Mouse (Mus musculus): ENCODE measurements around the gene Pkp2.
"Not testable (repeated sequence)": the region's sequence is repeated elsewhere in the genome, so short reads cannot be mapped to it uniquely, and the experiment has no call there.

The Pkp2 gene

GRCm38 (mm10) chr16:16213079-16213760 lies at the start of gene Pkp2:
Gene Pkp2, plus strand, starts transcription at chr16:16213318.
- DNase-seq, result peak; percentile 88

GRCm38 (mm10) chr16:16197374-16197773 lies 15.7 kb upstream of the Pkp2 start:
- no peak for DNase-seq

GRCm38 (mm10) chr16:16201991-16202390 lies 11.1 kb upstream of the Pkp2 start:
- DNase-seq, result not testable (repeated sequence)

- DNase-seq, result no peak
Observed at GRCm38 (mm10) chr16:16204648-16205047, 8.5 kb upstream of the Pkp2 start.

GRCm38 (mm10) chr16:16212723-16213078 lies 417 bp upstream of the Pkp2 start:
- no peak for DNase-seq

- peak; percentile 45 for DNase-seq
Observed at GRCm38 (mm10) chr16:16213761-16214305, 715 bp downstream of the Pkp2 start.

- DNase-seq, result no peak
Observed at GRCm38 (mm10) chr16:16215645-16216387, 2.7 kb downstream of the Pkp2 start.

GRCm38 (mm10) chr16:16216934-16217333 lies 3.8 kb downstream of the Pkp2 start:
- DNase-seq, result no peak

GRCm38 (mm10) chr16:16219835-16220234 lies 6.7 kb downstream of the Pkp2 start:
- DNase-seq, result no peak

GRCm38 (mm10) chr16:16222651-16223050 lies 9.5 kb downstream of the Pkp2 start:
- no peak for DNase-seq

- peak; percentile 62 for DNase-seq
Observed at GRCm38 (mm10) chr16:16224506-16224924, 11.4 kb downstream of the Pkp2 start.

GRCm38 (mm10) chr16:16225828-16226227 lies 12.7 kb downstream of the Pkp2 start:
- DNase-seq, result no peak

- no peak for DNase-seq
Observed at GRCm38 (mm10) chr16:16230439-16230838, 17.3 kb downstream of the Pkp2 start.

- DNase-seq, result no peak
Observed at GRCm38 (mm10) chr16:16233919-16234318, 20.8 kb downstream of the Pkp2 start.

GRCm38 (mm10) chr16:16236681-16237080 lies 23.6 kb downstream of the Pkp2 start:
- not testable (repeated sequence) for DNase-seq

GRCm38 (mm10) chr16:16238356-16238755 lies 25.2 kb downstream of the Pkp2 start:
- no peak for DNase-seq

GRCm38 (mm10) chr16:16244711-16245110 lies 31.6 kb downstream of the Pkp2 start:
- DNase-seq, result no peak

GRCm38 (mm10) chr16:16250470-16250869 lies 37.4 kb downstream of the Pkp2 start:
- no peak for DNase-seq

- DNase-seq, result no peak
Observed at GRCm38 (mm10) chr16:16253326-16254074, 40.4 kb downstream of the Pkp2 start.

GRCm38 (mm10) chr16:16255217-16255616 lies 42.1 kb downstream of the Pkp2 start:
- no peak for DNase-seq

- DNase-seq, result no peak
Observed at GRCm38 (mm10) chr16:16255874-16256273, 42.8 kb downstream of the Pkp2 start.

GRCm38 (mm10) chr16:16256672-16257071 lies 43.6 kb downstream of the Pkp2 start:
- DNase-seq, result no peak

GRCm38 (mm10) chr16:16260882-16261281 lies 47.8 kb downstream of the Pkp2 start:
- no peak for DNase-seq
